Mouse (Mus musculus) brown adipose tissue, adult 24 weeks (tissue): ENCODE measurements around the gene Dmrt1. TPM values are rescaled to one million over a fixed set of nuclear protein-coding genes. Genes with fewer than 3 reads are reported as not detected.

ENCODE experiments used
- H3K27ac ChIP-seq: fragments of 200-500 bp; replicated peaks from 2 replicates; pipeline ENCODE4 v1.5.1; 2012; ENCODE audit warnings: low read depth, mild to moderate bottlenecking, low read length
- H3K4me1 ChIP-seq: fragments of 200-500 bp; 2 replicates; pipeline ENCODE4 v1.6.1; 2012; ENCODE audit warnings: low read length, mixed read lengths; ENCODE audit not compliant: control insufficient read depth, insufficient read depth, insufficient read length
- H3K4me3 ChIP-seq: fragments of 200-500 bp; 2 replicates; pipeline ENCODE4 v1.5.1; 2012; ENCODE audit warnings: low read depth, mild to moderate bottlenecking, low read length, moderate library complexity; ENCODE audit not compliant: insufficient read depth
- polyA plus RNA-seq: library from polyadenylated mRNA; stranded (reverse); fragments of >200 nt; gene quantifications from 2 replicates; pipeline ENCODE4 v1.2.4, GENCODE M21; 2012; ENCODE audit not compliant: missing spikeins, insufficient read depth, insufficient read length

Gene Dmrt1
- polyA plus RNA-seq, 1 experiment = not detected

- Histone ChIP-seq H3K4me1 (no peaks in the 10 kb centered on the region), H3K27ac (no peak overlapping the region), H3K4me3 (no peak overlapping the region)
These were observed 130.3 kb downstream of the Dmrt1 start for GRCm38 (mm10) chr19:25635622-25636244.

GRCm38 (mm10) chr19:25638766-25639361, 133.4 kb downstream of the Dmrt1 start:
- Histone ChIP-seq H3K4me3 (no peak overlapping the region), H3K4me1 (no peaks in the 10 kb centered on the region), H3K27ac (no peak overlapping the region)

- Histone ChIP-seq H3K27ac (no peak overlapping the region), H3K4me3 (no peak overlapping the region), H3K4me1 (no peaks in the 10 kb centered on the region)
These were observed 136.4 kb downstream of the Dmrt1 start for GRCm38 (mm10) chr19:25641786-25642185.

GRCm38 (mm10) chr19:25647136-25647535, 141.7 kb downstream of the Dmrt1 start:
- no peaks in the 10 kb centered on the region for H3K4me1 ChIP-seq
- H3K27ac ChIP-seq = no peak overlapping the region
- no peak overlapping the region for H3K4me3 ChIP-seq

- no peak overlapping the region for H3K27ac ChIP-seq
- H3K4me1 ChIP-seq = no peaks in the 10 kb centered on the region
- H3K4me3 ChIP-seq = no peak overlapping the region
These were observed 143.3 kb downstream of the Dmrt1 start for GRCm38 (mm10) chr19:25648701-25649100.

- H3K27ac ChIP-seq = no peak overlapping the region
These were observed 145.1 kb downstream of the Dmrt1 start for GRCm38 (mm10) chr19:25650474-25650873.

GRCm38 (mm10) chr19:25652560-25652959, 147.1 kb downstream of the Dmrt1 start:
- no peak overlapping the region for H3K27ac ChIP-seq
- no peak overlapping the region for H3K4me3 ChIP-seq
- no peaks in the 10 kb centered on the region for H3K4me1 ChIP-seq

More at GRCm38 (mm10) chr19:25650474-25650873, 145.1 kb downstream of the Dmrt1 start:
- Histone ChIP-seq H3K4me1 (no peaks in the 10 kb centered on the region), H3K4me3 (no peak overlapping the region)

Other genes starting within 250 kb of the Dmrt1 start
- not detected in 2 replicates for gene Dmrt3, start 104.7 kb downstream of the Dmrt1 start, polyA plus RNA-seq
- 13.5 and 19.3 TPM in 2 replicates for gene Dmrt2, start 166.8 kb downstream of the Dmrt1 start, polyA plus RNA-seq